Mouse (Mus musculus) lung, postnatal 0 days (tissue): ENCODE data around the gene Slc50a1.

ENCODE experiments used
- CTCF ChIP-seq: IDR thresholded peaks from 2 replicates; pipeline ENCODE4 v1.5.1; 2016; ENCODE audit warnings: antibody characterized with exemption, mild to moderate bottlenecking
- EP300 ChIP-seq: IDR thresholded peaks from 2 replicates; pipeline ENCODE4 v1.6.1; 2016; ENCODE audit warnings: antibody characterized with exemption, mild to moderate bottlenecking, control low read depth

- no peak for TF ChIP-seq CTCF
- peak; percentile 48; the same call in 1 of the 2 replicates for TF ChIP-seq EP300
Observed at GRCm38 (mm10) chr3:89256177-89256576, 14.2 kb downstream of the Slc50a1 start.
